Mouse (Mus musculus): ENCODE results near the gene Tlx1.

DNA sequence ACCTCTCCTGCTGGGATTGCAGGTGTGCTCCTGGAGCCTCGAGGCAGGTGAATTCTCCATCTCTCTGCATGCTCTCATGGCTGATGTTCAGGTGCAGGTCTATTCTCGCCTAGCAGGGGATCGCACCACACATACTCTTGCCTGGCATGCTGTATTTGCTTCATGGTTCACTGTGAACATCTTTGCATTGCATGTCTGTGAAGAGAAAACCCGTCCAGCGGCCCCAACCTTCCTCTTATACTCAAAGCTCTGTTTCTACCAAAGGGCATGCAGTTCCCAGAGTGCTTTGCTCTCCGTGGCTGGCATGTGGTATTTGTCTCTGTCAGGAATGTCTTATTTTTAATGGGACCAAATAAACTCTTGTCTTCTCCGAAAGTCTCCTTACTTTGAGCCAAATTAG lies 20.0 kb downstream of the Tlx1 start:
- no peak for TF ChIP-seq CTCF (conservative IDR thresholded peaks at IDR 0.05; ENCODE audit: low read length)
- TF ChIP-seq NANOG (IDR thresholded peaks at IDR 0.05; ENCODE audit: borderline replicate concordance, low read length), result no peak
- TF ChIP-seq POU5F1 (IDR thresholded peaks at IDR 0.05; ENCODE audit: borderline replicate concordance, low read length), result no peak
